Mouse (Mus musculus): ENCODE measurements at regions not wholly inside any gene's neighbourhood (a gene's known extent, or its start where the extent isn't known, plus 50 kb on each side); places are given as distances from the start of the nearest gene placed in this dataset.

- intact Hi-C loops (cut with DNase I): no loop called here
- no peak for DNase-seq
Observed at GRCm38 (mm10) chr13:101924637-101925036, 156.6 kb upstream of the Pik3r1 start.

- intact Hi-C loops (cut with DNase I): no loop called here
Observed at GRCm38 (mm10) chr13:101931264-101931663, 163.2 kb upstream of the Pik3r1 start.

GRCm38 (mm10) chr13:101931882-101932281 is 163.9 kb upstream of the Pik3r1 start:
- DNase-seq: no peak
- intact Hi-C loops (cut with DNase I): no loop called here

More at GRCm38 (mm10) chr13:101931264-101931663, 163.2 kb upstream of the Pik3r1 start:
- DNase-seq: no peak

GRCm38 (mm10) chr13:101935843-101936242 is 167.8 kb upstream of the Pik3r1 start:
- no peak for DNase-seq
- intact Hi-C loops (cut with DNase I): no loop called here

GRCm38 (mm10) chr13:101954521-101954920 is 186.5 kb upstream of the Pik3r1 start:
- intact Hi-C loops (cut with DNase I): no loop called here
- no peak for DNase-seq

GRCm38 (mm10) chr13:101955806-101956418 is 187.9 kb upstream of the Pik3r1 start:
- DNase-seq: no peak
- intact Hi-C loops (cut with DNase I): no loop called here

GRCm38 (mm10) chr13:101957782-101958181 is 189.8 kb upstream of the Pik3r1 start:
- intact Hi-C loops (cut with DNase I): no loop called here
- DNase-seq: peak; percentile 23 to 24

GRCm38 (mm10) chr13:101965537-101965936 is 197.5 kb upstream of the Pik3r1 start:
- intact Hi-C loops (cut with DNase I): no loop called here
- DNase-seq: no peak

GRCm38 (mm10) chr13:101966799-101967397 is 198.9 kb upstream of the Pik3r1 start:
- intact Hi-C loops (cut with DNase I): no loop called here
- no peak for DNase-seq

GRCm38 (mm10) chr13:101967466-101967865 is 199.4 kb upstream of the Pik3r1 start:
- no peak for DNase-seq
- intact Hi-C loops (cut with DNase I): no loop called here

GRCm38 (mm10) chr13:101976766-101977165 is 208.7 kb upstream of the Pik3r1 start:
- intact Hi-C loops (cut with DNase I): no loop called here
- no peak for DNase-seq

- intact Hi-C loops (cut with DNase I): no loop called here
- DNase-seq: no peak
Observed at GRCm38 (mm10) chr13:101980171-101980835, 212.3 kb upstream of the Pik3r1 start.

- intact Hi-C loops (cut with DNase I): no loop called here
- no peak for DNase-seq
Observed at GRCm38 (mm10) chr13:101988637-101989413, 220.8 kb upstream of the Pik3r1 start.

GRCm38 (mm10) chr13:101991729-101992128 is 223.7 kb upstream of the Pik3r1 start:
- intact Hi-C loops (cut with DNase I): loop anchor here (5.0 to 10.0 kb wide), 2 partner anchors 224 to 653 kb away; partner anchors contain the start of gene Pik3r1
- DNase-seq: peak in 1 of 2 experiments; percentile 31

- intact Hi-C loops (cut with DNase I): loop anchor here (5.0 to 10.0 kb wide), 3 partner anchors 227 to 650 kb away; partner anchors contain the start of gene Pik3r1
- peak; percentile 61 to 76 for DNase-seq
Observed at GRCm38 (mm10) chr13:101994779-101995178, 226.8 kb upstream of the Pik3r1 start.

GRCm38 (mm10) chr13:101995529-101995928 is 227.5 kb upstream of the Pik3r1 start:
- DNase-seq: no peak
- intact Hi-C loops (cut with DNase I): loop anchor here (5.0 to 10.0 kb wide), 2 partner anchors 322 to 649 kb away; no protein-coding TSS in a partner anchor

GRCm38 (mm10) chr13:101996144-101996543 is 228.1 kb upstream of the Pik3r1 start:
- DNase-seq: no peak
- intact Hi-C loops (cut with DNase I): loop anchor here (5.0 to 10.0 kb wide), 2 partner anchors 321 to 649 kb away; no protein-coding TSS in a partner anchor

GRCm38 (mm10) chr13:101997415-101997814 is 229.4 kb upstream of the Pik3r1 start:
- intact Hi-C loops (cut with DNase I): loop anchor here (5.0 to 10.0 kb wide), 2 partner anchors 320 to 647 kb away; no protein-coding TSS in a partner anchor
- no peak for DNase-seq

GRCm38 (mm10) chr13:102006565-102006964 is 238.5 kb upstream of the Pik3r1 start:
- no peak for DNase-seq
- intact Hi-C loops (cut with DNase I): no loop called here

- intact Hi-C loops (cut with DNase I): no loop called here
- no peak for DNase-seq
Observed at GRCm38 (mm10) chr13:102011965-102012364, 243.9 kb upstream of the Pik3r1 start.

- DNase-seq: no peak
- intact Hi-C loops (cut with DNase I): no loop called here
Observed at GRCm38 (mm10) chr13:102014514-102014913, 246.5 kb upstream of the Pik3r1 start.
